Mouse (Mus musculus): ENCODE data around the gene Slc1a3. TPM values are rescaled to one million over a fixed set of nuclear protein-coding genes. Genes with fewer than 3 reads are reported as not detected.

Gene Slc1a3
- polyA plus RNA-seq, 1 experiment from 2014 or later, result 0.47 TPM

GRCm38 (mm10) chr15:8619479-8620026 lies 91.0 kb downstream of the Slc1a3 start:
- Histone ChIP-seq H3K4me2 (ENCODE audit: low read depth, low read length) (no peak overlapping the region), H3K9me3 (replicated peaks; ENCODE audit: control insufficient read depth, low read length) (no peaks in the 10 kb centered on the region), H3K9ac (ENCODE audit: low read depth, low read length) (no peak overlapping the region), H3K36me3 (ENCODE audit: control insufficient read depth, insufficient read depth) (no peaks in the 10 kb centered on the region), H3K27ac (ENCODE audit: low read length) (no peak overlapping the region), H3K4me3 (ENCODE audit: low read depth, low read length) (no peak overlapping the region), H3K4me1 (ENCODE audit: control insufficient read depth, low read depth, low read length) (no peaks in the 10 kb centered on the region), H3K27me3 (ENCODE audit: control insufficient read depth, insufficient read depth, low read depth, low read length) (no peaks in the 10 kb centered on the region)
- WGBS (ENCODE audit: insufficient replicate concordance), result 71% methylated on average over 18 of the region's 18 CpGs
- no peak for ATAC-seq (ENCODE audit: low read depth)

GRCm38 (mm10) chr15:8616290-8616689 lies 94.3 kb downstream of the Slc1a3 start:
- no peaks in the 10 kb centered on the region for H3K4me1 ChIP-seq (ENCODE audit: control insufficient read depth, low read depth, low read length)
- 61% methylated on average over 12 of the region's 12 CpGs for WGBS (ENCODE audit: insufficient replicate concordance)
- no peak overlapping the region for H3K27ac ChIP-seq (ENCODE audit: low read length)
- no peak for ATAC-seq (ENCODE audit: low read depth)
- H3K9me3 ChIP-seq (replicated peaks; ENCODE audit: control insufficient read depth, low read length), result no peaks in the 10 kb centered on the region
- H3K36me3 ChIP-seq (ENCODE audit: control insufficient read depth, insufficient read depth), result no peaks in the 10 kb centered on the region
- H3K27me3 ChIP-seq (ENCODE audit: control insufficient read depth, insufficient read depth, low read depth, low read length), result no peaks in the 10 kb centered on the region
- H3K4me2 ChIP-seq (ENCODE audit: low read depth, low read length), result no peak overlapping the region
- H3K4me3 ChIP-seq (ENCODE audit: low read depth, low read length), result no peak overlapping the region
- H3K9ac ChIP-seq (ENCODE audit: low read depth, low read length), result no peak overlapping the region

GRCm38 (mm10) chr15:8615511-8616224 lies 94.9 kb downstream of the Slc1a3 start:
- no peaks in the 10 kb centered on the region for H3K36me3 ChIP-seq (ENCODE audit: control insufficient read depth, insufficient read depth)
- H3K9ac ChIP-seq (ENCODE audit: low read depth, low read length), result no peak overlapping the region
- H3K9me3 ChIP-seq (replicated peaks; ENCODE audit: control insufficient read depth, low read length), result no peaks in the 10 kb centered on the region
- 66% methylated on average over 11 of the region's 11 CpGs for WGBS (ENCODE audit: insufficient replicate concordance)
- ATAC-seq (ENCODE audit: low read depth), result no peak
- H3K27me3 ChIP-seq (ENCODE audit: control insufficient read depth, insufficient read depth, low read depth, low read length), result no peaks in the 10 kb centered on the region
- H3K27ac ChIP-seq (ENCODE audit: low read length), result no peak overlapping the region
- no peak overlapping the region for H3K4me2 ChIP-seq (ENCODE audit: low read depth, low read length)
- H3K4me1 ChIP-seq (ENCODE audit: control insufficient read depth, low read depth, low read length), result no peaks in the 10 kb centered on the region
- no peak overlapping the region for H3K4me3 ChIP-seq (ENCODE audit: low read depth, low read length)

- Histone ChIP-seq H3K27me3 (ENCODE audit: control insufficient read depth, insufficient read depth, low read depth, low read length) (no peaks in the 10 kb centered on the region), H3K4me2 (ENCODE audit: low read depth, low read length) (no peak overlapping the region), H3K4me1 (ENCODE audit: control insufficient read depth, low read depth, low read length) (no peaks in the 10 kb centered on the region), H3K9me3 (replicated peaks; ENCODE audit: control insufficient read depth, low read length) (no peaks in the 10 kb centered on the region), H3K27ac (ENCODE audit: low read length) (no peak overlapping the region), H3K9ac (ENCODE audit: low read depth, low read length) (no peak overlapping the region), H3K36me3 (ENCODE audit: control insufficient read depth, insufficient read depth) (no peaks in the 10 kb centered on the region), H3K4me3 (ENCODE audit: low read depth, low read length) (no peak overlapping the region)
- 65% methylated on average over 5 of the region's 5 CpGs for WGBS (ENCODE audit: insufficient replicate concordance)
- ATAC-seq (ENCODE audit: low read depth), result no peak
These were observed 95.9 kb downstream of the Slc1a3 start for GRCm38 (mm10) chr15:8614701-8615100.

- Histone ChIP-seq H3K4me2 (ENCODE audit: low read depth, low read length) (no peak overlapping the region), H3K4me3 (ENCODE audit: low read depth, low read length) (no peak overlapping the region), H3K4me1 (ENCODE audit: control insufficient read depth, low read depth, low read length) (no peaks in the 10 kb centered on the region), H3K9me3 (replicated peaks; ENCODE audit: control insufficient read depth, low read length) (no peaks in the 10 kb centered on the region), H3K27ac (ENCODE audit: low read length) (no peak overlapping the region), H3K9ac (ENCODE audit: low read depth, low read length) (no peak overlapping the region), H3K36me3 (ENCODE audit: control insufficient read depth, insufficient read depth) (no peaks in the 10 kb centered on the region), H3K27me3 (ENCODE audit: control insufficient read depth, insufficient read depth, low read depth, low read length) (no peaks in the 10 kb centered on the region)
- 76% methylated on average over 6 of the region's 6 CpGs for WGBS (ENCODE audit: insufficient replicate concordance)
- no peak for ATAC-seq (ENCODE audit: low read depth)
These were observed 104.9 kb downstream of the Slc1a3 start for GRCm38 (mm10) chr15:8605538-8606188.

- no peak overlapping the region for H3K4me2 ChIP-seq (ENCODE audit: low read depth, low read length)
- no peak overlapping the region for H3K9ac ChIP-seq (ENCODE audit: low read depth, low read length)
- no peaks in the 10 kb centered on the region for H3K36me3 ChIP-seq (ENCODE audit: control insufficient read depth, insufficient read depth)
- no peak overlapping the region for H3K27ac ChIP-seq (ENCODE audit: low read length)
- WGBS (ENCODE audit: insufficient replicate concordance), result 73% methylated on average over 6 of the region's 6 CpGs
- H3K4me1 ChIP-seq (ENCODE audit: control insufficient read depth, low read depth, low read length), result no peaks in the 10 kb centered on the region
- H3K9me3 ChIP-seq (replicated peaks; ENCODE audit: control insufficient read depth, low read length), result no peaks in the 10 kb centered on the region
- ATAC-seq (ENCODE audit: low read depth), result no peak
- no peak overlapping the region for H3K4me3 ChIP-seq (ENCODE audit: low read depth, low read length)
- no peaks in the 10 kb centered on the region for H3K27me3 ChIP-seq (ENCODE audit: control insufficient read depth, insufficient read depth, low read depth, low read length)
These were observed 108.2 kb downstream of the Slc1a3 start for GRCm38 (mm10) chr15:8602362-8602761.

GRCm38 (mm10) chr15:8601312-8602146 lies 109.0 kb downstream of the Slc1a3 start:
- no peaks in the 10 kb centered on the region for H3K4me1 ChIP-seq (ENCODE audit: control insufficient read depth, low read depth, low read length)
- WGBS (ENCODE audit: insufficient replicate concordance), result 71% methylated on average over 13 of the region's 13 CpGs

GRCm38 (mm10) chr15:8596375-8596900 lies 114.1 kb downstream of the Slc1a3 start:
- H3K4me1 ChIP-seq (ENCODE audit: control insufficient read depth, low read depth, low read length), result no peaks in the 10 kb centered on the region
- H3K27ac ChIP-seq (ENCODE audit: low read length), result no peak overlapping the region
- WGBS (ENCODE audit: insufficient replicate concordance), result 70% methylated on average over 8 of the region's 8 CpGs
- no peak overlapping the region for H3K4me3 ChIP-seq (ENCODE audit: low read depth, low read length)
- no peak for ATAC-seq (ENCODE audit: low read depth)
- H3K27me3 ChIP-seq (ENCODE audit: control insufficient read depth, insufficient read depth, low read depth, low read length), result no peaks in the 10 kb centered on the region
- H3K9me3 ChIP-seq (replicated peaks; ENCODE audit: control insufficient read depth, low read length), result no peaks in the 10 kb centered on the region
- H3K4me2 ChIP-seq (ENCODE audit: low read depth, low read length), result no peak overlapping the region
- no peak overlapping the region for H3K9ac ChIP-seq (ENCODE audit: low read depth, low read length)
- H3K36me3 ChIP-seq (ENCODE audit: control insufficient read depth, insufficient read depth), result no peaks in the 10 kb centered on the region

More at GRCm38 (mm10) chr15:8601312-8602146, 109.0 kb downstream of the Slc1a3 start:
- Histone ChIP-seq H3K9ac (ENCODE audit: low read depth, low read length) (no peak overlapping the region), H3K36me3 (ENCODE audit: control insufficient read depth, insufficient read depth) (no peaks in the 10 kb centered on the region), H3K4me2 (ENCODE audit: low read depth, low read length) (no peak overlapping the region), H3K27ac (ENCODE audit: low read length) (no peak overlapping the region), H3K27me3 (ENCODE audit: control insufficient read depth, insufficient read depth, low read depth, low read length) (no peaks in the 10 kb centered on the region), H3K4me3 (ENCODE audit: low read depth, low read length) (no peak overlapping the region), H3K9me3 (replicated peaks; ENCODE audit: control insufficient read depth, low read length) (no peaks in the 10 kb centered on the region)
- no peak for ATAC-seq (ENCODE audit: low read depth)
